Mouse (Mus musculus) liver, adult 2 months (tissue): ENCODE data around the gene Myh14. TPM values are rescaled to one million over a fixed set of nuclear protein-coding genes. Genes with fewer than 3 reads are reported as not detected.

Source experiments
- DNase-seq: peaks from one replicate; pipeline ENCODE4 v3.0.0-alpha.2; 2011; ENCODE audit warnings: low read depth, low spot score; ENCODE audit errors: extremely low read depth
- H3K27ac ChIP-seq: fragments of 200-500 bp; replicated peaks from 2 replicates; pipeline ENCODE4 v1.5.1; 2012; ENCODE audit warnings: low read depth, mild to moderate bottlenecking, control low read depth, inconsistent platforms, low read length; ENCODE audit not compliant: insufficient read depth
- H3K27me3 ChIP-seq: fragments of 200-500 bp; 2 replicates; pipeline ENCODE4 v1.6.1; 2012; ENCODE audit warnings: mild to moderate bottlenecking, moderate library complexity, low read length, inconsistent platforms; ENCODE audit not compliant: control insufficient read depth, insufficient read depth
- H3K36me3 ChIP-seq: fragments of 200-500 bp; 2 replicates; pipeline ENCODE4 v1.6.1; 2012; ENCODE audit warnings: low read length, inconsistent platforms; ENCODE audit not compliant: control insufficient read depth, insufficient read depth
- H3K4me1 ChIP-seq: fragments of 200-500 bp; 2 replicates; pipeline ENCODE4 v1.6.1; 2011; ENCODE audit warnings: low read length; ENCODE audit not compliant: control insufficient read depth, insufficient read depth
- H3K4me3 ChIP-seq: fragments of 200-500 bp; 2 replicates; pipeline ENCODE4 v1.5.1; 2011; ENCODE audit warnings: low read depth, mild to moderate bottlenecking, control low read depth, low read length, moderate library complexity; ENCODE audit not compliant: insufficient read depth
- H3K79me2 ChIP-seq: fragments of 200-500 bp; 2 replicates; pipeline ENCODE4 v1.6.1; 2012; ENCODE audit warnings: inconsistent platforms, mild to moderate bottlenecking, low read length, moderate library complexity; ENCODE audit not compliant: control insufficient read depth, insufficient read depth
- H3K9ac ChIP-seq: fragments of 200-500 bp; 2 replicates; pipeline ENCODE4 v1.6.1; 2012; ENCODE audit warnings: low read depth, mild to moderate bottlenecking, control low read depth, inconsistent platforms, low read length
- CTCF ChIP-seq: fragments of 200-500 bp; IDR thresholded peaks from 2 replicates; pipeline ENCODE4 v1.5.1; 2011; ENCODE audit warnings: low read depth, low read length, control low read depth
- POLR2A ChIP-seq: fragments of 200-500 bp; IDR thresholded peaks from 2 replicates; pipeline ENCODE4 v1.6.1; 2011; ENCODE audit warnings: low read length, control low read depth; ENCODE audit not compliant: insufficient read depth; ENCODE audit errors: extremely low read depth
- WGBS: fragments of 180-500 bp; shearing (Covaris S2); methylation state at CpG from one replicate; pipeline ENCODE4 v1.1.7; 2018; 5-methylcytosine and 5-hydroxymethylcytosine counted together
- polyA plus RNA-seq: library from polyadenylated mRNA; depleted of rRNA; stranded (reverse); fragments of >200 nt; gene quantifications from 2 replicates; pipeline ENCODE4 v1.2.3, GENCODE M21; 2012
- total RNA-seq: library from RNA; depleted of rRNA; stranded (reverse); fragments of >200 nt; gene quantifications from 2 replicates; pipeline ENCODE4 v1.2.3, GENCODE M21; 2014

Gene Myh14
- total and polyA plus RNA-seq, 2 experiments: 5.6 to 7.0 TPM

GRCm38 (mm10) chr7:44623714-44624542, 46.7 kb downstream of the Myh14 start:
- H3K9ac ChIP-seq: no peak overlapping the region
- H3K36me3 ChIP-seq: peaks cover 6% of the 10 kb centered on the region; the same call in 1 of the 2 replicates
- H3K27ac ChIP-seq: no peak overlapping the region
- H3K27me3 ChIP-seq: no peaks in the 10 kb centered on the region
- no peaks in the 10 kb centered on the region for H3K79me2 ChIP-seq
- no peak overlapping the region for H3K4me3 ChIP-seq
- no peak for DNase-seq
- H3K4me1 ChIP-seq: no peaks in the 10 kb centered on the region
- TF ChIP-seq CTCF: no peak
- TF ChIP-seq POLR2A: no peak
- WGBS: 74% methylated on average over 18 of the region's 18 CpGs

- H3K79me2 ChIP-seq: no peaks in the 10 kb centered on the region
- no peak overlapping the region for H3K4me3 ChIP-seq
- no peaks in the 10 kb centered on the region; the same call in 1 of the 2 replicates for H3K36me3 ChIP-seq
- H3K27me3 ChIP-seq: no peaks in the 10 kb centered on the region
- no peak for DNase-seq
- H3K27ac ChIP-seq: no peak overlapping the region
- H3K9ac ChIP-seq: no peak overlapping the region
- no peak for TF ChIP-seq CTCF
- no peak for TF ChIP-seq POLR2A
- 82% methylated on average over 3 of the region's 3 CpGs for WGBS
- H3K4me1 ChIP-seq: no peaks in the 10 kb centered on the region
Observed at GRCm38 (mm10) chr7:44617059-44617458, 53.6 kb downstream of the Myh14 start.

- Histone ChIP-seq H3K4me3 (no peak overlapping the region), H3K79me2 (no peaks in the 10 kb centered on the region), H3K27me3 (no peaks in the 10 kb centered on the region), H3K9ac (no peak overlapping the region), H3K4me1 (no peaks in the 10 kb centered on the region), H3K27ac (no peak overlapping the region), H3K36me3 (no peaks in the 10 kb centered on the region)
- TF ChIP-seq POLR2A (no peak), CTCF (no peak)
- no peak for DNase-seq
- 84% methylated on average over 14 of the region's 14 CpGs for WGBS
Observed at GRCm38 (mm10) chr7:44615987-44616386, 54.7 kb downstream of the Myh14 start.

- Histone ChIP-seq H3K9ac (no peak overlapping the region), H3K27ac (no peak overlapping the region), H3K27me3 (no peaks in the 10 kb centered on the region), H3K36me3 (no peaks in the 10 kb centered on the region; the same call in 1 of the 2 replicates), H3K79me2 (no peaks in the 10 kb centered on the region), H3K4me1 (no peaks in the 10 kb centered on the region), H3K4me3 (no peak overlapping the region)
- DNase-seq: no peak
- WGBS: 49% methylated on average over 10 of the region's 10 CpGs
- no peak for TF ChIP-seq POLR2A
- TF ChIP-seq CTCF: no peak
Observed at GRCm38 (mm10) chr7:44615309-44615708, 55.3 kb downstream of the Myh14 start.

GRCm38 (mm10) chr7:44614041-44614688, 56.5 kb downstream of the Myh14 start:
- Histone ChIP-seq H3K27me3 (no peaks in the 10 kb centered on the region), H3K4me1 (no peaks in the 10 kb centered on the region), H3K4me3 (no peak overlapping the region), H3K27ac (no peak overlapping the region), H3K36me3 (no peaks in the 10 kb centered on the region; the same call in 1 of the 2 replicates), H3K79me2 (no peaks in the 10 kb centered on the region), H3K9ac (no peak overlapping the region)
- 60% methylated on average over 20 of the region's 20 CpGs for WGBS
- DNase-seq: no peak
- no peak for TF ChIP-seq POLR2A
- TF ChIP-seq CTCF: no peak

GRCm38 (mm10) chr7:44612192-44612591, 58.5 kb downstream of the Myh14 start:
- Histone ChIP-seq H3K27me3 (no peaks in the 10 kb centered on the region), H3K27ac (no peak overlapping the region)

More at GRCm38 (mm10) chr7:44612192-44612591, 58.5 kb downstream of the Myh14 start:
- Histone ChIP-seq H3K9ac (no peak overlapping the region), H3K4me1 (no peaks in the 10 kb centered on the region), H3K4me3 (no peak overlapping the region), H3K79me2 (no peaks in the 10 kb centered on the region), H3K36me3 (no peaks in the 10 kb centered on the region; the same call in 1 of the 2 replicates)
- TF ChIP-seq CTCF (no peak), POLR2A (no peak)
- 87% methylated on average over 7 of the region's 7 CpGs for WGBS
- no peak for DNase-seq
